8 mouse cellular contexts compared by ENCODE assay signal in the genomic region with DNA sequence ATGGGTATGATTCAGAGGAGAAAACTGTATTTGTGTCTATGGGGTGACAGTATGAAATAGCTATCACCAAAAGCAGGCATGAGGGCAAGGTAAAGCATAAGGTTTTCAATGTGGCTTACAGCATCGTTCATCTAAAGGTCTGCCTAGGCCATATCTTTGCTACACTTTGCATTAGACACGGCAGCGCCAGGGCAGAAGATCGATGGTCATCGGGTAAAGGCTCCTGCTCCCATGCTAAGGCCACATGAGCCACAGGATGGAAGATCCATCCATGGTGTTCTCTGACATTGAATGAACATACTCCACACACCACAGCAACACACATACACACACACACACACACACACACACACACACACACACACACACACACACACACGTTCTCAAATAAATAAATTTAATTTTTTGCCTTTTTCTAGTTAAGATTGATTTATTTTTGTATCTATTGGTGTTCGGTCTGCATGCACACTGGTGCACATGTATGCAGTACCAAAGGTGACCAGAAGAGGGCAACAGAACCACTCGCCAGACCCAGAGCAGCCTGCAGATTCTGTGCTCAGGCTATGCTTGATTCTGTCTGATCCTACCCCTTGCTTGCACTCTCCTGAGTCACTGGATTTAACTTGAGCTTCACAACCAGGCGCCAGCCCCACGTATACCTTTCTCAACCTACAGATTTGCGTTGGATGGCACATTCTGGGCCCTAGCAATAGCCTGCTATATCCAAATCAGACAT. TPM values are rescaled to one million over a fixed set of nuclear protein-coding genes. Genes with fewer than 3 reads are reported as not detected.
DNase-seq lines count a peak whose midpoint lies in the region; ATAC-seq lines count a peak whose summit lies in the region.

No protein-coding gene starts in this region.

- H3K36me3 ChIP-seq in kidney, embryonic 16.5 days (ENCODE audit: insufficient read depth, low read length): no peaks in the 10 kb centered on the region
- H3K36me3 ChIP-seq in neural tube, embryonic 11.5 days (ENCODE audit: control insufficient read depth, insufficient read depth, low read length): no peaks in the 10 kb centered on the region

- DNase-seq in A20 (ENCODE audit: low read depth, low spot score): peak; percentile 67
- peak; percentile 45 for DNase-seq in adrenal gland, adult 2 months
- DNase-seq in embryo, embryonic 10.5 days (ENCODE audit: low spot score): peak; percentile 79
- peak; percentile 19 for DNase-seq in gastrocnemius, postnatal 25 days
- peak; percentile 51 for DNase-seq in liver
- peak; percentile 70 for DNase-seq in neural tube, embryonic 11.5 days (ENCODE audit: low spot score)
- peak; percentile 45 for DNase-seq in testis, postnatal 14 days (ENCODE audit: low spot score)

- H3K27me3 ChIP-seq in kidney, embryonic 16.5 days (ENCODE audit: insufficient read depth, low read length): no peaks in the 10 kb centered on the region
- H3K27me3 ChIP-seq in neural tube, embryonic 11.5 days (ENCODE audit: control insufficient read depth, insufficient read depth, low read length): no peaks in the 10 kb centered on the region

- no peak overlapping the region for H3K4me3 ChIP-seq in kidney, embryonic 16.5 days (ENCODE audit: low read length)
- no peak overlapping the region for H3K4me3 ChIP-seq in neural tube, embryonic 11.5 days (ENCODE audit: low read depth, low read length)

- ATAC-seq in kidney, embryonic 16.5 days (ENCODE audit: low FRiP score, low TSS enrichment): peak; percentile 63; the same call in 1 of the 2 replicates
- peak; percentile 90; the same call in 1 of the 2 replicates for ATAC-seq in neural tube, embryonic 11.5 days (ENCODE audit: insufficient read depth, low FRiP score, low TSS enrichment)

- no peak overlapping the region for H3K4me2 ChIP-seq in kidney, embryonic 16.5 days (replicated peaks; ENCODE audit: low read depth, low read length)
- no peak overlapping the region for H3K4me2 ChIP-seq in neural tube, embryonic 11.5 days (ENCODE audit: low read depth)

- no peak overlapping the region for H3K27ac ChIP-seq in kidney, embryonic 16.5 days (ENCODE audit: low read length)
- no peak overlapping the region for H3K27ac ChIP-seq in neural tube, embryonic 11.5 days (ENCODE audit: low read depth, low read length)

- WGBS in kidney, embryonic 16.5 days: 45% methylated on average over 11 of the region's 11 CpGs
- 43% methylated on average over 11 of the region's 11 CpGs for WGBS in neural tube, embryonic 11.5 days

- H3K4me1 ChIP-seq in kidney, embryonic 16.5 days (ENCODE audit: insufficient read depth, low read length): no peaks in the 10 kb centered on the region
- no peaks in the 10 kb centered on the region for H3K4me1 ChIP-seq in neural tube, embryonic 11.5 days (ENCODE audit: control insufficient read depth, insufficient read depth, low read length)

- no peak overlapping the region for H3K9ac ChIP-seq in kidney, embryonic 16.5 days (replicated peaks; ENCODE audit: low read length)
- no peak overlapping the region for H3K9ac ChIP-seq in neural tube, embryonic 11.5 days (ENCODE audit: low read length)

- no peaks in the 10 kb centered on the region for H3K9me3 ChIP-seq in kidney, embryonic 16.5 days (ENCODE audit: low read length)
- no peaks in the 10 kb centered on the region for H3K9me3 ChIP-seq in neural tube, embryonic 11.5 days (ENCODE audit: control insufficient read depth, low read length)

RNA-seq across cellular contexts. Expression of a gene that starts 36.3 kb away (rescaled TPM):
- 10 to 100 TPM; 22.7 to 31.2 TPM for total RNA-seq in adrenal gland, adult 2 months (2021)
- polyA plus RNA-seq in adrenal gland, adult 2 months (2012; rRNA removed): 77.0 and 113 TPM in 2 replicates
- total RNA-seq in gastrocnemius, postnatal 25 days (2021): 1 to 10 TPM; 2.2 to 2.3 TPM
- polyA plus RNA-seq in kidney, embryonic 16.5 days (2015; fragmentation: Nextera tagmentation; extraction: Ambion mirVana): 0.59 and 1.3 TPM in 2 replicates
- 60.4 and 62.4 TPM in 2 replicates for polyA plus RNA-seq in neural tube, embryonic 11.5 days (2014; fragmentation: Nextera tagmentation; extraction: Ambion mirVana)

RNA-seq across cellular contexts. Expression of a gene that starts 55.0 kb away (rescaled TPM):
- under 1 TPM; 0.58 to 0.83 TPM for total RNA-seq in adrenal gland, adult 2 months (2021)
- polyA plus RNA-seq in adrenal gland, adult 2 months (2012; rRNA removed): 0.15 and 0.21 TPM in 2 replicates
- 1 to 10 TPM; 1.3 to 2.5 TPM for total RNA-seq in gastrocnemius, postnatal 25 days (2021)
- 1.2 and 1.9 TPM in 2 replicates for polyA plus RNA-seq in kidney, embryonic 16.5 days (2015; fragmentation: Nextera tagmentation; extraction: Ambion mirVana)
- polyA plus RNA-seq in neural tube, embryonic 11.5 days (2014; fragmentation: Nextera tagmentation; extraction: Ambion mirVana): 6.5 and 8.7 TPM in 2 replicates

Comparison
In these comparisons a context has a peak if more than half of its experiments do, and no peak if none do; other contexts are left out.
1. DNase-seq: peak in every context shown above with its lines; median percentile 79 in embryo, embryonic 10.5 days; 70 in neural tube, embryonic 11.5 days; 67 in A20; 51 in liver; 45 in adrenal gland, adult 2 months; 45 in testis, postnatal 14 days; 19 in gastrocnemius, postnatal 25 days.
2. RNA of a gene that starts 36.3 kb away (polyA plus RNA-seq): 77.0 to 113 TPM in adrenal gland, adult 2 months and 60.4 to 62.4 TPM in neural tube, embryonic 11.5 days; 0.59 to 1.3 TPM in kidney, embryonic 16.5 days; every median in the first group is over 10 times any median in the second.